Mouse (Mus musculus) midbrain, embryonic 13.5 days (tissue): ENCODE data around the gene Mpg. TPM values are rescaled to one million over a fixed set of nuclear protein-coding genes. Genes with fewer than 3 reads are reported as not detected.
"Not testable (repeated sequence)": the region's sequence is repeated elsewhere in the genome, so short reads cannot be mapped to it uniquely, and the experiment has no call there.

Source experiments
- ATAC-seq: fragments of 200-750 bp; cut with Nextera tagmentation; 2 replicates; pipeline ENCODE4 v1.8.0; 2017; ENCODE audit warnings: mild to moderate bottlenecking, moderate TSS enrichment, moderate library complexity
- H3K27ac ChIP-seq: fragments of 300-500 bp; sonication (generic); 2 replicates; pipeline ENCODE4 v1.5.1; 2015; ENCODE audit warnings: inconsistent platforms, mild to moderate bottlenecking, moderate library complexity
- H3K27me3 ChIP-seq: fragments of 300-500 bp; sonication (generic); 2 replicates; pipeline ENCODE4 v1.6.1; 2015; ENCODE audit warnings: mild to moderate bottlenecking, inconsistent platforms
- H3K36me3 ChIP-seq: fragments of 300-500 bp; sonication (generic); 2 replicates; pipeline ENCODE4 v1.6.1; 2015; ENCODE audit warnings: mild to moderate bottlenecking, inconsistent platforms
- H3K4me1 ChIP-seq: fragments of 300-500 bp; sonication (generic); replicated peaks from 2 replicates; pipeline ENCODE4 v1.6.1; 2015; ENCODE audit warnings: inconsistent platforms
- H3K4me2 ChIP-seq: fragments of 300-500 bp; sonication (generic); replicated peaks from 2 replicates; pipeline ENCODE4 v1.6.1; 2015; ENCODE audit warnings: moderate library complexity, mild to moderate bottlenecking, inconsistent platforms
- H3K4me3 ChIP-seq: fragments of 300-500 bp; sonication (generic); replicated peaks from 2 replicates; pipeline ENCODE4 v1.5.1; 2015; ENCODE audit warnings: mild to moderate bottlenecking, inconsistent platforms
- H3K9ac ChIP-seq: fragments of 300-500 bp; sonication (generic); replicated peaks from 2 replicates; pipeline ENCODE4 v1.6.1; 2015; ENCODE audit warnings: mild to moderate bottlenecking, inconsistent platforms
- H3K9me3 ChIP-seq: fragments of 300-500 bp; sonication (generic); 2 replicates; pipeline ENCODE4 v1.6.1; 2016; ENCODE audit warnings: mild to moderate bottlenecking, inconsistent platforms
- WGBS: fragments of 180-500 bp; shearing (Covaris S2); methylation state at CpG from one replicate; pipeline ENCODE4 v1.1.7; 2015; 5-methylcytosine and 5-hydroxymethylcytosine counted together
- polyA plus RNA-seq: library from polyadenylated mRNA; unstranded; fragments of >200 nt; fragmentation: Nextera tagmentation; extraction: Ambion mirVana; gene quantifications from 2 replicates; pipeline ENCODE4 v1.2.1, GENCODE M21; 2015

Mpg gene
- polyA plus RNA-seq, 1 experiment from 2014 or later = 34.1 TPM

GRCm38 (mm10) chr11:32194086-32194485, 32.2 kb upstream of the Mpg start:
- peaks cover 5% of the 10 kb centered on the region; the same call in 1 of the 2 replicates for H3K4me1 ChIP-seq
- H3K27me3 ChIP-seq = no peaks in the 10 kb centered on the region
- no peaks in the 10 kb centered on the region for H3K9me3 ChIP-seq
- no peak overlapping the region for H3K4me2 ChIP-seq
- no peak overlapping the region for H3K9ac ChIP-seq
- H3K36me3 ChIP-seq = no peaks in the 10 kb centered on the region
- 83% methylated on average over 10 of the region's 10 CpGs for WGBS
- H3K4me3 ChIP-seq = no peak overlapping the region
- no peak overlapping the region for H3K27ac ChIP-seq
- ATAC-seq = no peak

GRCm38 (mm10) chr11:32194626-32195025, 31.7 kb upstream of the Mpg start:
- peaks cover 9% of the 10 kb centered on the region; the same call in 1 of the 2 replicates for H3K4me1 ChIP-seq
- no peak for ATAC-seq
- no peaks in the 10 kb centered on the region for H3K9me3 ChIP-seq
- no peak overlapping the region for H3K27ac ChIP-seq
- no peak overlapping the region for H3K4me2 ChIP-seq
- H3K27me3 ChIP-seq = no peaks in the 10 kb centered on the region
- WGBS = 80% methylated on average over 5 of the region's 5 CpGs
- no peaks in the 10 kb centered on the region for H3K36me3 ChIP-seq
- H3K4me3 ChIP-seq = no peak overlapping the region
- no peak overlapping the region for H3K9ac ChIP-seq

- no peaks in the 10 kb centered on the region for H3K36me3 ChIP-seq
- WGBS = 25% methylated on average over 11 of the region's 11 CpGs
Observed at GRCm38 (mm10) chr11:32195867-32196540, 30.3 kb upstream of the Mpg start.

GRCm38 (mm10) chr11:32196727-32197126, 29.6 kb upstream of the Mpg start:
- Histone ChIP-seq H3K27me3 (no peaks in the 10 kb centered on the region), H3K4me3 (no peak overlapping the region), H3K36me3 (no peaks in the 10 kb centered on the region), H3K4me2 (no peak overlapping the region), H3K4me1 (peaks cover 9% of the 10 kb centered on the region; the same call in 1 of the 2 replicates), H3K27ac (no peak overlapping the region), H3K9ac (no peak overlapping the region), H3K9me3 (no peaks in the 10 kb centered on the region)
- 78% methylated on average over 6 of the region's 6 CpGs for WGBS
- ATAC-seq = no peak

More at GRCm38 (mm10) chr11:32195867-32196540, 30.3 kb upstream of the Mpg start:
- H3K4me1 ChIP-seq = peaks cover 9% of the 10 kb centered on the region; the same call in 1 of the 2 replicates
- no peak overlapping the region for H3K4me2 ChIP-seq
- no peaks in the 10 kb centered on the region for H3K27me3 ChIP-seq
- no peaks in the 10 kb centered on the region for H3K9me3 ChIP-seq
- H3K9ac ChIP-seq = 0 out of 2 replicates have a peak overlapping the region, but pooled peaks have one; percentile 11
- no peak overlapping the region for H3K27ac ChIP-seq
- ATAC-seq = no peak
- no peak overlapping the region for H3K4me3 ChIP-seq

- no peaks in the 10 kb centered on the region for H3K9me3 ChIP-seq
- no peak overlapping the region for H3K27ac ChIP-seq
- H3K27me3 ChIP-seq = 0 out of 2 replicates have a peak, but pooled peaks cover 4% of the 10 kb centered on the region
- no peak overlapping the region for H3K4me2 ChIP-seq
- WGBS = 65% methylated on average over 3 of the region's 3 CpGs
- no peak for ATAC-seq
- H3K9ac ChIP-seq = no peak overlapping the region
- no peak overlapping the region for H3K4me3 ChIP-seq
- no peaks in the 10 kb centered on the region for H3K36me3 ChIP-seq
- H3K4me1 ChIP-seq = peaks cover 9% of the 10 kb centered on the region; the same call in 1 of the 2 replicates
Observed at GRCm38 (mm10) chr11:32197766-32198165, 28.5 kb upstream of the Mpg start.

- no peak overlapping the region for H3K9ac ChIP-seq
- no peaks in the 10 kb centered on the region for H3K36me3 ChIP-seq
- ATAC-seq = no peak
- H3K4me3 ChIP-seq = no peak overlapping the region
- H3K27ac ChIP-seq = no peak overlapping the region
- peaks cover 9% of the 10 kb centered on the region; the same call in 1 of the 2 replicates for H3K4me1 ChIP-seq
- WGBS = 73% methylated on average over 14 of the region's 14 CpGs
- no peak overlapping the region for H3K4me2 ChIP-seq
- 0 out of 2 replicates have a peak, but pooled peaks cover 4% of the 10 kb centered on the region for H3K27me3 ChIP-seq
- H3K9me3 ChIP-seq = no peaks in the 10 kb centered on the region
Observed at GRCm38 (mm10) chr11:32198256-32198955, 27.9 kb upstream of the Mpg start.

- Histone ChIP-seq H3K4me3 (no peak overlapping the region), H3K27ac (no peak overlapping the region), H3K4me1 (peaks cover 9% of the 10 kb centered on the region; the same call in 1 of the 2 replicates), H3K4me2 (no peak overlapping the region), H3K9ac (no peak overlapping the region), H3K36me3 (no peaks in the 10 kb centered on the region), H3K9me3 (no peaks in the 10 kb centered on the region), H3K27me3 (0 out of 2 replicates have a peak, but pooled peaks cover 4% of the 10 kb centered on the region)
- 40% methylated on average over 6 of the region's 6 CpGs for WGBS
- peak; percentile 48 for ATAC-seq
Observed at GRCm38 (mm10) chr11:32199230-32199629, 27.1 kb upstream of the Mpg start.

- H3K4me3 ChIP-seq = no peak within 1 kb of the TSS
- H3K27me3 ChIP-seq = 0 out of 2 replicates have a peak, but pooled peaks cover 4% of the 10 kb centered on the region
- ATAC-seq = no peak
- no peak within 1 kb of the TSS for H3K9ac ChIP-seq
- no peaks in the 10 kb centered on the region for H3K36me3 ChIP-seq
- no peak within 1 kb of the TSS for H3K4me2 ChIP-seq
- H3K27ac ChIP-seq = no peak within 1 kb of the TSS
- no peaks in the 10 kb centered on the region for H3K9me3 ChIP-seq
- H3K4me1 ChIP-seq = peaks cover 15% of the 10 kb centered on the region
- 76% methylated on average over 10 of the region's 10 CpGs for WGBS
Observed at GRCm38 (mm10) chr11:32200075-32200601, 26.2 kb upstream of the Mpg start, which contains the start of gene Il9r. Il9r (minus strand) TSS chr11:32200279.

- peaks cover 18% of the 10 kb centered on the region for H3K4me1 ChIP-seq
- H3K36me3 ChIP-seq, H3K4me3 ChIP-seq, H3K9ac ChIP-seq, H3K27ac ChIP-seq, ATAC-seq, H3K27me3 ChIP-seq, H3K4me2 ChIP-seq, H3K9me3 ChIP-seq: not testable (repeated sequence)
- 69% methylated on average over 1 of the region's 1 CpGs for WGBS
Observed at GRCm38 (mm10) chr11:32200992-32201391, 25.3 kb upstream of the Mpg start.

GRCm38 (mm10) chr11:32201922-32202685, 24.2 kb upstream of the Mpg start:
- WGBS = 83% methylated on average over 11 of the region's 11 CpGs
- H3K27me3 ChIP-seq = 0 out of 2 replicates have a peak, but pooled peaks cover 4% of the 10 kb centered on the region
- no peak for ATAC-seq

GRCm38 (mm10) chr11:32205058-32205873, 21.0 kb upstream of the Mpg start, which contains the start of gene Snrnp25:
Snrnp25 (plus strand) TSS chr11:32205415.
- Histone ChIP-seq H3K4me3 (peak within 1 kb of the TSS; percentile 73), H3K9me3 (no peaks in the 10 kb centered on the region), H3K9ac (peak within 1 kb of the TSS; percentile 80), H3K36me3 (peaks cover 31% of the 10 kb centered on the region), H3K4me2 (peak within 1 kb of the TSS; percentile 86), H3K27ac (no peak within 1 kb of the TSS), H3K4me1 (peaks cover 17% of the 10 kb centered on the region), H3K27me3 (0 out of 2 replicates have a peak, but pooled peaks cover 4% of the 10 kb centered on the region)
- peak; percentile 100 for ATAC-seq
- WGBS = under 1% methylated on average over 52 of the region's 52 CpGs

More at GRCm38 (mm10) chr11:32201922-32202685, 24.2 kb upstream of the Mpg start:
- no peak overlapping the region for H3K27ac ChIP-seq
- H3K4me1 ChIP-seq = peaks cover 21% of the 10 kb centered on the region
- no peak overlapping the region for H3K9ac ChIP-seq
- no peak overlapping the region for H3K4me2 ChIP-seq
- H3K36me3 ChIP-seq = no peaks in the 10 kb centered on the region
- no peaks in the 10 kb centered on the region for H3K9me3 ChIP-seq
- no peak overlapping the region for H3K4me3 ChIP-seq
